Mouse (Mus musculus) hindbrain, embryonic 10.5 days (tissue): Measurements from ENCODE around the gene Wnt5b. TPM values are rescaled to one million over a fixed set of nuclear protein-coding genes. Genes with fewer than 3 reads are reported as not detected.

ENCODE experiments used
- DNase-seq: peaks from one replicate; pipeline ENCODE4 v3.0.0-alpha.2; 2017; ENCODE audit warnings: low spot score
- H3K27ac ChIP-seq: fragments of 300-500 bp; sonication (generic); 2 replicates; pipeline ENCODE4 v1.5.1; 2016; ENCODE audit warnings: mild to moderate bottlenecking, moderate library complexity
- H3K27me3 ChIP-seq: fragments of 300-500 bp; sonication (generic); 2 replicates; pipeline ENCODE4 v1.6.1; 2016; ENCODE audit warnings: mild to moderate bottlenecking; ENCODE audit not compliant: poor library complexity, insufficient read depth, severe bottlenecking
- H3K36me3 ChIP-seq: fragments of 300-500 bp; sonication (generic); 2 replicates; pipeline ENCODE4 v1.6.1; 2016; ENCODE audit warnings: mild to moderate bottlenecking, moderate library complexity
- H3K4me1 ChIP-seq: fragments of 300-500 bp; sonication (generic); replicated peaks from 2 replicates; pipeline ENCODE4 v1.6.1; 2016; ENCODE audit warnings: mild to moderate bottlenecking
- H3K4me3 ChIP-seq: fragments of 300-500 bp; sonication (generic); 2 replicates; pipeline ENCODE4 v1.5.1; 2016; ENCODE audit warnings: mild to moderate bottlenecking, moderate library complexity
- H3K9me3 ChIP-seq: fragments of 300-500 bp; sonication (generic); 2 replicates; pipeline ENCODE4 v1.6.1; 2016; ENCODE audit warnings: mild to moderate bottlenecking, moderate library complexity
- WGBS: fragments of 180-500 bp; shearing (Covaris S2); methylation state at CpG from one replicate; pipeline ENCODE4 v1.1.7; 2016; 5-methylcytosine and 5-hydroxymethylcytosine counted together
- polyA plus RNA-seq: library from polyadenylated mRNA; unstranded; fragments of >200 nt; fragmentation: Nextera tagmentation; extraction: Ambion mirVana; gene quantifications from 2 replicates; pipeline ENCODE4 v1.2.1, GENCODE M21; 2016

Gene Wnt5b
- polyA plus RNA-seq, 1 experiment from 2014 or later, result 7.9 TPM

DNA sequence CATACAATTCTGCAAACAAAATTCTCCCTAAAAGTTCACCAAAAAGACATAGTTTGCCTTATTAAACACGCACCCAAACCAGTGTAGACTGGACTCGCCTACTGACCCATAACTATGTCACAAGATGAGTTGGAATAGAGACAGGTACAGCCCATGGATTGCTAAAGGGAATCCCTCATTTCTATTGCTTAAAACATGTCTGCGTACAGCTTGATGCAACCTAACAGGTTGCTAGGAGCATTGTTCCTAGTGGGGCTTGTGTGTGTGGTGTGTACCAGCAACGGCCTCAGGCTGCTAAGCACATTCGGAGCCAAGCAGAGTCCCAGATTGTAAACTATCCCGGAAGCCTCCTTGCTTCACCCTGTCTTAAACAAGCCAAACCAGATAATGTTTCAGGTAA, 127.5 kb downstream of the Wnt5b start:
- Histone ChIP-seq H3K9me3 (no peaks in the 10 kb centered on the region), H3K27me3 (peaks cover 12% of the 10 kb centered on the region), H3K4me1 (peaks cover 32% of the 10 kb centered on the region), H3K4me3 (no peak overlapping the region), H3K27ac (no peak overlapping the region), H3K36me3 (no peaks in the 10 kb centered on the region)
- WGBS, result 75% methylated on average over 6 of the region's 6 CpGs
- no peak for DNase-seq

- H3K4me1 ChIP-seq, result peaks cover 30% of the 10 kb centered on the region
- no peak overlapping the region for H3K27ac ChIP-seq
- H3K4me3 ChIP-seq, result no peak overlapping the region
- DNase-seq, result no peak
- peaks cover 12% of the 10 kb centered on the region for H3K27me3 ChIP-seq
- 88% methylated on average over 15 of the region's 15 CpGs for WGBS
- no peaks in the 10 kb centered on the region for H3K36me3 ChIP-seq
- no peaks in the 10 kb centered on the region for H3K9me3 ChIP-seq
Measured at GRCm38 (mm10) chr6:119414262-119415043, 129.7 kb downstream of the Wnt5b start.

GRCm38 (mm10) chr6:119412588-119412987, 131.6 kb downstream of the Wnt5b start:
- Histone ChIP-seq H3K9me3 (no peaks in the 10 kb centered on the region), H3K27me3 (peaks cover 12% of the 10 kb centered on the region), H3K36me3 (no peaks in the 10 kb centered on the region), H3K4me3 (no peak overlapping the region), H3K4me1 (peaks cover 22% of the 10 kb centered on the region), H3K27ac (no peak overlapping the region)
- 86% methylated on average over 4 of the region's 4 CpGs for WGBS
- DNase-seq, result no peak

GRCm38 (mm10) chr6:119411511-119411910, 132.6 kb downstream of the Wnt5b start:
- Histone ChIP-seq H3K9me3 (no peaks in the 10 kb centered on the region), H3K27ac (no peak overlapping the region), H3K4me1 (peaks cover 11% of the 10 kb centered on the region; the same call in 1 of the 2 replicates), H3K27me3 (peaks cover 5% of the 10 kb centered on the region), H3K36me3 (no peaks in the 10 kb centered on the region), H3K4me3 (no peak overlapping the region)
- WGBS, result 84% methylated on average over 3 of the region's 3 CpGs
- no peak for DNase-seq

DNA sequence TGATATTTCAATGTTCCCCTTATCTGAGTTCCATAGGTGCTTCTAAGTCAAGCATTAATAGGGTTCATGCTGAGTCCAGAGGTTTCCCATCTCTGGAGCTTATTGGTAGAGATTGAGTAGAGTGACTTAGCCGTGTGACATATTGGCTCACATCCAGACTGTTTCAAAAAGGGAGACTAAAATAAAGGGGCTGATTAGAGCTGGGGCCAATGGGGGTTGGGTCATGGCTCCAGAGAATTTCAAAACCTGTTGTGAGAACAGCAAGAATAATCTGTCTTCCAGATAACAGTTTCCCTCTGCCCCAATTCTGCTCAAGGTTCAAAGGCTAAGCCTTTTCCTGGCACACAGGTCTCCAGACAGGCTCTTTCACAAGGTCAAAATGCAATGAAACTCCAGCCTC, 134.4 kb downstream of the Wnt5b start:
- H3K4me3 ChIP-seq, result no peak overlapping the region
- no peak overlapping the region for H3K27ac ChIP-seq
- no peaks in the 10 kb centered on the region for H3K36me3 ChIP-seq
- no peak for DNase-seq
- H3K4me1 ChIP-seq, result peaks cover 10% of the 10 kb centered on the region; the same call in 1 of the 2 replicates
- peaks cover 5% of the 10 kb centered on the region; the same call in 1 of the 2 replicates for H3K27me3 ChIP-seq
- H3K9me3 ChIP-seq, result no peaks in the 10 kb centered on the region
- WGBS, result 76% methylated on average over 1 of the region's 1 CpGs

GRCm38 (mm10) chr6:119408582-119408981, 135.6 kb downstream of the Wnt5b start:
- no peaks in the 10 kb centered on the region for H3K36me3 ChIP-seq
- H3K9me3 ChIP-seq, result no peaks in the 10 kb centered on the region
- 51% methylated on average over 9 of the region's 9 CpGs for WGBS
- H3K27me3 ChIP-seq, result no peaks in the 10 kb centered on the region
- no peak overlapping the region for H3K4me3 ChIP-seq
- H3K4me1 ChIP-seq, result peaks cover 10% of the 10 kb centered on the region; the same call in 1 of the 2 replicates
- no peak overlapping the region for H3K27ac ChIP-seq
- no peak for DNase-seq

- 63% methylated on average over 6 of the region's 6 CpGs for WGBS
- Histone ChIP-seq H3K27me3 (no peaks in the 10 kb centered on the region), H3K36me3 (no peaks in the 10 kb centered on the region), H3K9me3 (no peaks in the 10 kb centered on the region), H3K4me1 (peaks cover 10% of the 10 kb centered on the region; the same call in 1 of the 2 replicates), H3K4me3 (no peak overlapping the region), H3K27ac (no peak overlapping the region)
- DNase-seq, result no peak
Measured at GRCm38 (mm10) chr6:119407818-119408217, 136.3 kb downstream of the Wnt5b start.

DNA sequence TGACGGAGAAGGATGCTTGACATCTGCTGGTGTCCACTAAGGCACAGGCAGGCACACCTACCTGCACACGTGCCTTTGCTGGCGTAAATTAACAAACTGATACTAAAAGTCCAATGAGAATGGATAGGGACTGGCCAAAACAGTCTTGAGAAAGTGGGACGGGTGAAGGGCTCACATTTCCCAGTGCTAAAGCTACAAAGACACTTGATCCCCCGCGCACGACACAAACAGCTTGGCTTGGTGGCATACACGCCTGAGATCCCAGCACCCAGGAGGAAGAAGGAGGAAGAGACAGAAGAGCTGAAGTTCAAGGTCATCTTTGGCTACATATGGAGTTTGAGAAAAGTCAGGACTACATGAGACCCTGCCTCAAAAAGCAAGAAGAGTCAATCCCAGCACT, 137.6 kb downstream of the Wnt5b start:
- Histone ChIP-seq H3K36me3 (no peaks in the 10 kb centered on the region), H3K4me3 (no peak overlapping the region), H3K4me1 (peaks cover 10% of the 10 kb centered on the region; the same call in 1 of the 2 replicates), H3K27me3 (no peaks in the 10 kb centered on the region), H3K9me3 (no peaks in the 10 kb centered on the region), H3K27ac (no peak overlapping the region)
- WGBS, result 84% methylated on average over 8 of the region's 8 CpGs
- DNase-seq, result no peak

DNA sequence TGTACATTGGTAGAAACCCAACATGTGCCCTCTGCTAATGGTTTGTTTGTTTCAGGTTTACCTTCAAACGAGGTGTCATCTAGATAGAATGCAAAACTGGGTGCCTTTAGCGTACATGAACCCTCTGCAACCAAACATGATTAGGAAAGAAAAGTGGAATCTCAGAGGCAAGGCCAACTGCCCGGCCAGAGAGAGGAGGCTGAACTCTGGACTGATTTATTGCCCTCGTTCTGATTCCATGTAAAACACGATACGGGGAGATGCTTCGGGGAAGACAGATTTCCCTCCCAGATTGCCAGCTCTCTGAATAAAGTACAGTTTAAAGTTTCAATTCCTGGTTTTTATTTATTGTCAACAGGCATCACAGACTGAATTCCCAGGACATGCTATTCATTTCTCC, 138.8 kb downstream of the Wnt5b start:
- 86% methylated on average over 7 of the region's 7 CpGs for whole genome bisulfite sequencing
- Histone ChIP-seq H3K27me3 (no peaks in the 10 kb centered on the region), H3K36me3 (no peaks in the 10 kb centered on the region), H3K4me1 (peaks cover 10% of the 10 kb centered on the region; the same call in 1 of the 2 replicates), H3K4me3 (no peak overlapping the region), H3K27ac (no peak overlapping the region), H3K9me3 (no peaks in the 10 kb centered on the region)
- no peak for DNase-seq

DNA sequence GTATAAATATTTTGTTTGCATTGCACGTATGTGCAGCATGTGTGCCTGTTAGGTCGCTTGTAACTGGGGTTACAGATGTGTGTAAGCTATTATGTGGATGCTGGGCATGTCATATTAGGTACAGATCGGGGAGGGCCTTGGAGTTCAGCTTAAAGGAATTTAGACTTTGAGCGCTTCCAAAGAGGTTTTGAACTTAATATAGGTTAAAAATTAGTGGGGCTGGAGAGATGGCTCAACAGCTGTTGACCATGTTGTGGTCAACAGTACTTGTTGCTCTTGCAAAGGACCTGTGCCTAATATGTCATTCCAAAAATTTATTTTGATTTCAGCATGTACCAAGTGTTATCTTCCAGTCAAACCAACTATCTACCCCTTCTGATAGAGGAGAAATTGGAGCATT, 139.3 kb downstream of the Wnt5b start:
- H3K4me1 ChIP-seq, result peaks cover 10% of the 10 kb centered on the region; the same call in 1 of the 2 replicates
- H3K36me3 ChIP-seq, result no peaks in the 10 kb centered on the region
- H3K9me3 ChIP-seq, result no peaks in the 10 kb centered on the region
- no peak for DNase-seq
- 92% methylated on average over 4 of the region's 4 CpGs for WGBS
- no peaks in the 10 kb centered on the region for H3K27me3 ChIP-seq
- H3K4me3 ChIP-seq, result no peak overlapping the region
- H3K27ac ChIP-seq, result no peak overlapping the region

GRCm38 (mm10) chr6:119402976-119403375, 141.2 kb downstream of the Wnt5b start:
- H3K36me3 ChIP-seq, result no peaks in the 10 kb centered on the region
- no peak overlapping the region for H3K27ac ChIP-seq
- WGBS, result 90% methylated on average over 3 of the region's 3 CpGs
- 0 out of 2 replicates have a peak, but pooled peaks cover 2% of the 10 kb centered on the region for H3K4me1 ChIP-seq
- H3K4me3 ChIP-seq, result no peak overlapping the region
- no peaks in the 10 kb centered on the region for H3K27me3 ChIP-seq
- no peaks in the 10 kb centered on the region for H3K9me3 ChIP-seq
- no peak for DNase-seq

GRCm38 (mm10) chr6:119401545-119402304, 142.4 kb downstream of the Wnt5b start:
- Histone ChIP-seq H3K36me3 (0 out of 2 replicates have a peak, but pooled peaks cover 2% of the 10 kb centered on the region), H3K27ac (no peak overlapping the region), H3K4me3 (no peak overlapping the region), H3K4me1 (no peaks in the 10 kb centered on the region), H3K9me3 (0 out of 2 replicates have a peak, but pooled peaks cover 2% of the 10 kb centered on the region), H3K27me3 (no peaks in the 10 kb centered on the region)
- WGBS, result 90% methylated on average over 8 of the region's 8 CpGs
- no peak for DNase-seq

- Histone ChIP-seq H3K9me3 (0 out of 2 replicates have a peak, but pooled peaks cover 2% of the 10 kb centered on the region), H3K4me1 (no peaks in the 10 kb centered on the region), H3K27me3 (no peaks in the 10 kb centered on the region), H3K27ac (no peak overlapping the region), H3K36me3 (0 out of 2 replicates have a peak, but pooled peaks cover 2% of the 10 kb centered on the region), H3K4me3 (no peak overlapping the region)
- no peak for DNase-seq
- 94% methylated on average over 3 of the region's 3 CpGs for WGBS
Measured at GRCm38 (mm10) chr6:119400649-119401048, 143.5 kb downstream of the Wnt5b start.
